Mouse (Mus musculus) heart, postnatal 14 days (tissue): ENCODE results near the gene Vti1a. TPM values are rescaled to one million over a fixed set of nuclear protein-coding genes. Genes with fewer than 3 reads are reported as not detected.

Experiments
- DNase-seq, 2 experiments: peaks; one replicate each; pipeline ENCODE4 v3.0.0; 2021 to 2022
- intact Hi-C: fragments of 180-260 bp; cut with DNase I; formaldehyde crosslinking; loops from one replicate; pipeline ENCODE4 v1.15.1; 2025
- long read RNA-seq, 2 experiments: library from polyadenylated mRNA; stranded (forward); transcript quantifications; one replicate each; pipeline ENCODE4 v2.0.0; 2021
- total RNA-seq, 2 experiments: library from RNA; stranded (reverse); gene quantifications; 2 replicates each; pipeline ENCODE4 v1.2.3; 2021

The Vti1a gene
- 10 to 100 TPM; 16.0 to 16.7 TPM for total RNA-seq
- long read RNA-seq, experiment 1, transcript Vti1a-201 (8 exons, 3,405 nt): major isoform, 13 of 30 reads
- long read RNA-seq, experiment 1, partial matches to known transcripts: 1 of 30 reads
- long read RNA-seq, experiment 1, other reads (novel, unspliced or antisense): 14 of 30 reads
- long read RNA-seq, experiment 2, transcript Vti1a-201 (8 exons, 3,405 nt): major isoform, 11 of 22 reads
- long read RNA-seq, experiment 2, partial matches to known transcripts: 1 of 22 reads
- long read RNA-seq, experiment 2, other reads (novel, unspliced or antisense): 10 of 22 reads

DNA sequence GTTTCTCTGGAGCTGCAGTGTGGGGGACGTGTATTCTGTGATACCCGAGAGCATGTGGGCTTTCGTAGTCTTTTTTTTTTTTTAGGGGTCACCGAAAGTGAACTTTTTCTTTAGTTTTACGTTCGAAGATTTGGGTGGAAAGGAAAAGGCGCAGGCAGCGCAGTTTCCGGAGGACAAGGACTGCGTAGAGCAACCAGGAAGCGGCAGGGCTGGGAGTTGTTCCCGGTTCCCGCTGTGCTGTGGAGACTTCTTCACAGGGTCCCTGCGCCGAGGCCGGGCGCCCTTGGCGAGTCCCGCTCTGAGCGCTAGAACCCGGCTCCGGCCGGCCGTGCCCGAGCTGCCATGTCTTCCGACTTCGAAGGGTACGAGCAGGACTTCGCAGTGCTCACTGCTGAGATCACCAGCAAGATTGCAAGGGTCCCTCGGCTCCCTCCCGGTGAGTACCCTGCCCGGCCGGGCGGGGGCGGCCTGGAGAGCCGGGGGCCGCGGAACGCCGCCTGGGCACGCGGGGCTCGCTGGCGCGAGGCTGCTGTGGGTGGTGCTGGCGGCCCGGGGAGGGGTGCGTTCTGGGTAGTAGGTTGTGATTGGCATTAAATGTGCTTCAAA is at the start of gene Vti1a:
Gene Vti1a (plus strand): TSS at position 187 of the 606 bp plus-strand sequence.
- intact Hi-C loops: loop anchor here (5.0 kb wide), 1 partner anchor 219 kb away; no protein-coding TSS in a partner anchor
- peak; percentile 89 to 92 for DNase-seq

DNA sequence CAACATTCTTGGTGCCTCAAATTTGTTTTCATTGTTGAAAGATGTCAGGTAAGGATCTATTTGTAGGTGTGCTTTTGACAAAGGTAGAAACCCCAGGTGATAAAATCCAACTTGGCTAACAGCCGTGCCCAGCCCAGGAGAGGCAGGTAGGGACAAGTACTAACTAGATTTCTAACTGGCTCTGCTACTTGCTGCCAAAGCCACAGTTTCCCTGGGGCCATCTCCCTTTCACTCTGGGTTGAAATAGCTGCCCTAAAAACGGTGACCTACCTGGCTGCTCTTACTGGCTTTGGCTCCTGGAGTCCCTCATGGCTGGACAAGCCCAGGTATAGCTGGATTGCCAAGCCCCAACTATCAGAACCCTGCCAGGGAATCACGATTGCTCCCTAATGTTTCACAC is 49.3 kb upstream of the Vti1a start:
- intact Hi-C loops: no loop called here
- no peak for DNase-seq

- no peak for DNase-seq
- intact Hi-C loops: no loop called here
Measured at GRCm38 (mm10) chr19:55268150-55268549, 47.9 kb upstream of the Vti1a start.

- intact Hi-C loops: no loop called here
- DNase-seq: no peak
Measured at GRCm38 (mm10) chr19:55269051-55269450, 47.0 kb upstream of the Vti1a start.

DNA sequence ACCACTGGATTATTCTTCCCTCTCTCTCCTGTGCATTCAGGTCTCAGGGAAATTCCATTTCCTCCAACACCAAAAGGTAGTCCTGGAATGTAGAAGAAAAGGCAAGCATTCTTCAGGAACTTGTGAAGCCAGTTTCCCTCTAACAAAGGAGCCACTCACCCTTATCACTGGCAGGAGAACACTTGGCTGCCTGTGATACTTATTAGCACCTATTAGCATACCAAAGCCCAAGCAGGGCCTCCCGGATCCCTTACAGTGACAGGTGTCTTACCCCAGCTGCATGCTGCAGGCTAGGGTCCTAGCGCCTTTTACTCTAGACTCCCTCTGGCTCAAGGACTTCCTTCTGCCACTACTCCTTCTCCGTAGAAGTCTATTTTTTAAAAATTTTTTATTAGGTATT is 44.6 kb upstream of the Vti1a start:
- intact Hi-C loops: no loop called here

GRCm38 (mm10) chr19:55273340-55273739 is 42.8 kb upstream of the Vti1a start:
- DNase-seq: no peak
- intact Hi-C loops: no loop called here

More for the DNA sequence above, 44.6 kb upstream of the Vti1a start:
- DNase-seq: no peak

- DNase-seq: no peak
Measured at GRCm38 (mm10) chr19:55276100-55276499, 40.0 kb upstream of the Vti1a start.

GRCm38 (mm10) chr19:55276770-55277169 is 39.3 kb upstream of the Vti1a start:
- intact Hi-C loops: no loop called here
- no peak for DNase-seq

More at GRCm38 (mm10) chr19:55276100-55276499, 40.0 kb upstream of the Vti1a start:
- intact Hi-C loops: no loop called here

DNA sequence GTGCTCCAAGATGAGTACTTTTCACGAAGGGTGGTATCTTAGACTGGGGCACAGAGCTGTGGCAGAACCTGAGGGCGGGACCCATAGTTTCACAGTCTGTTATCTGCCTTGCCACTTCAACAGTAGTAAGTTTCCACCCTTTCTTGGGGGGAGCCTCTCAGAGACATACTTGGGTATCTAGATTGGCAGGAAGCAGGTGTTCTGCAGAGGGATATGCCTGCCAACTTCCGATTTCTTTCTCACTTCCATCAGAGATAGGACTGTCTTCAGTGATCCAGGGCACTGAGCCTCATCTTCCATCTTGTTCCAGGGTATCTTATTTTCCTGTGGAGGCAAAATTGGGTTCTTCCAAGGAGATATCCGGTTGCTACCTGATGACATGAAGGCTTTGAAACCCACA is 32.0 kb upstream of the Vti1a start:
- no peak for DNase-seq
- intact Hi-C loops: no loop called here

DNA sequence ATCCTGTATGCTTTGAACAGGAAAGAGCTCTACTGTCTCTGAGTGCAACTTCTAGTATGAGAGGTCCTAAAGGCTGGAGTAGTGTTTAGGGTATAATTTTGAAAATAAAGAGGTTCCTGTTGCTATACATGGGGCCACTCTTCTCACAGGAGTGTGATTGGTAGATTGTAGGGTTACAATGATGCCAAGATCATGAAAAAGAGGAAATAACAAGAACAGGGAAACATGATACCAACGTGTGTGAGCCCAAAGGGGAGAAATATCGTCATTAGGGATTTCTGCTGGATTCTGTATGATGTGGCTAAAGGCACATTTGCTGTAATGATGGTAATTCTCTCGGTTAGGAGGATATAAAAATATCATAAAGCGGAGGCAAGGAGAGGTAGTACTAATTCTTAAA is 30.1 kb upstream of the Vti1a start:
- intact Hi-C loops: no loop called here
- DNase-seq: no peak

DNA sequence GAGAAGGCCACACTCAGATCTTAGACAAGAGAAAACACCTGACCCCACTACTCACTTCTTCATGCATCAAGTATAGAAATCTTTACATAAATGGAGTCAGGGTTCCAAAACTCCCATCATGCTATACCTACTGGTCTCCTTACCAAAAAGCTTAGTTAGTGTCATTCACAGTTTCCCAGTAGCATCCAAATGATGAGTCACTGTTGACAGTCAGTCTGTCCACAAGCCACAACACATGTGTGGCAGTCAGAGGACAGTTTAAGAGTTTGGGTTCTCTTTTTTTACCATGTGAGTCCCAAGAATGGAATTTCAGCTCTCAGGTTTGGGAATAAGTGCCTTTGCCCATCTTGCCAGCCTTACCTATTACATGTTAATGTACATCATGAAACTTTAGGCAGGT is 27.1 kb upstream of the Vti1a start:
- DNase-seq: no peak
- intact Hi-C loops: no loop called here

DNA sequence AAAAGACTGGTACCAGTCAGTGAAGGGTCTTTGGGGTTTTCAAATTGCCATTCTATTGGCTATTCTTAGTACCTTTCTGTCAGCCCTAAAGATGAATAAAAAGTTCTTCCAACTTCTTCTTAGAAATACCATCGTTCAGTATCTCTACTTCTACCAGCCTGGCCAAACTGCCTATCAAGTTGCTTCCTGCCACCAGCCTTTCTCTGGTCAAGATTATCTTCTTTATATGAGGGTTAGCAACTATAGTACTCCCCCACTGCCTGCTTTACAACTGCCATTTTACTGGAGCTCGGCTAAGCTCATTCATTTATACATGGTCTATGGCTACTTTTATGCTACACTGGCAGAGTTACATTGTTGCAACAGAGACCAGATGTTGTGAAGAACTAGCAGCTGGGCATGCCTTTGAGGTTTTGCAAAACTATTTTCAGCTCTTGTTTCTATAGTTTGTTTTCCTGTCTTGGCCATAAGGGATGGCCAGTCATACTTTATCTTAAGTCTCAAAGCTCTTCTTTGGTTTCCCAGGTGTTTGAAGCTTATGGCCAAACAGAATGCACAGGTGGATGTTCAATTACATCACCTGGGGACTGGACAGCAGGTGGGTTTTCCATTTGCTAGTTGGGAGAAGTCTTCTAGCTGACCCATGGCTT is 25.3 kb upstream of the Vti1a start:
- intact Hi-C loops: no loop called here

GRCm38 (mm10) chr19:55292210-55292850 is 23.8 kb upstream of the Vti1a start:
- intact Hi-C loops: no loop called here
- DNase-seq: no peak

More for the DNA sequence above, 25.3 kb upstream of the Vti1a start:
- no peak for DNase-seq

- peak in 1 of 2 experiments; percentile 6 for DNase-seq
- intact Hi-C loops: no loop called here
Measured at GRCm38 (mm10) chr19:55293175-55293574, 22.9 kb upstream of the Vti1a start.

DNA sequence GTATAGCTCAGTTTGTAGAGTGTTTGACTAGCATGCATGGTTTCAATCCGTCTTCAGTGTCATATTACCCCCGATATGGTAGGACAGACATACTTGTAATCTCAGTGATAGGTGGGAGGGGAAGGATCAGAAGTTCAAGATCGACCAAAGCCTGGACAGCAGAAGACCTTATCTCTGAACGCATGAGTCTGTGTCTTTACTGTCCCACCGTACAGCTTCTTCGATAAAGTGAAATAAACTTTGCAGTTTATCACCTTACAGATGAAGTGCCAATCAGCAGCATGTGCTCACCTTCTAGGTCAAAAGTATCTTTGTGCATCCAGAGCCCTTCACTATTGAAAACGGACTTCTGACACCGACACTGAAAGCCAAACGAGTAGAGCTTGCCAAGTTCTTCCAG is 21.0 kb upstream of the Vti1a start:
- intact Hi-C loops: no loop called here
- DNase-seq: no peak

GRCm38 (mm10) chr19:55295556-55295955 is 20.5 kb upstream of the Vti1a start:
- DNase-seq: no peak
- intact Hi-C loops: no loop called here

GRCm38 (mm10) chr19:55296301-55296700 is 19.8 kb upstream of the Vti1a start:
- no peak for DNase-seq
- intact Hi-C loops: no loop called here

DNA sequence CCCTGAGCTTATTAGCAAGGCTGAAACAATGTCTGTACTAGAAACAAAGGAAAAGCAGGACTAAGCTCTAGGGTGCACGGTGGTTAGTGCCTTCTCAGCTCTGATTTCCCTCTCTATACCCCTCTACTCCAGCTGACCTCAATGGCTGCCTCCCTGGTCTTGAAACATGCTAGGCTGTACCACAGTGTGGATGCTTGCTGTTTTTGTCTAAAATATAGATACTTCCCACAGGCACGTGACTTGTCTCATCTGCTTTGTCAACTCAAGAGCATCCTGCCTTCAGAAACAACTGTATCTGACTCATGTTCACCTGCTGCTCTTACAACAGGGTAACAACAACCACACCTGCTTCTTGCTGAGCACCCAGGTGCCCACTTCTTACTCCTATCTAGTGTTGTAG is 18.6 kb upstream of the Vti1a start:
- DNase-seq: no peak
- intact Hi-C loops: no loop called here

- intact Hi-C loops: no loop called here
- DNase-seq: no peak
Measured at GRCm38 (mm10) chr19:55297961-55298360, 18.1 kb upstream of the Vti1a start.

- no peak for DNase-seq
- intact Hi-C loops: no loop called here
Measured at GRCm38 (mm10) chr19:55299378-55299777, 16.7 kb upstream of the Vti1a start.

DNA sequence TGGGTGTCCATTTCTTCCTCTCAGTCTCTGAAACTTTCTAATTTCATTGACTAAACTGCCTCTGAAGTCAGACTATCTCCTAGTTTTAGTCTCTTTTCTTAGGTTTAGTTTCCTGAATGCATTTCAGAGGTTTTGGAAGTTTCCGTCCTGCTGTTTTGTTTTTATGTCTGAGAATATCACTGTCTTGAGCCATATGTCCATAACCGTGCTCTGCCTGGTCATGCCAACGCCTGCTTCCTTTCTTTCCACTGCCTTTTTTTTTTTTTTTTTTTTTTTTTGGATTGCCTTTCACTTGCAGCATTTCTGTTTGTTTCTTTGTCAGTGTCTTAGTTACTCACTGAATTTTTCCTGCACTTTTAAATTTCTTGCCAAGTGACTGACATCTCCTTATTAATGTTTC is 15.6 kb upstream of the Vti1a start:
- no peak for DNase-seq
- intact Hi-C loops: loop anchor here (10.0 kb wide), 1 partner anchor 236 kb away; no protein-coding TSS in a partner anchor
